Mouse (Mus musculus): ENCODE data around the gene Aimp2. TPM values are rescaled to one million over a fixed set of nuclear protein-coding genes. Genes with fewer than 3 reads are reported as not detected.

Aimp2 gene
- 10 to 100 TPM; 40.0 to 42.0 TPM for total RNA-seq (2021)
- long read RNA-seq, experiment 1, transcript Aimp2-201 (4 exons, 1,185 nt): major isoform, 22 of 38 reads
- long read RNA-seq, experiment 1, transcript Aimp2-202 (4 exons, 1,073 nt): minor isoform, 12 of 38 reads
- long read RNA-seq, experiment 1, partial matches to known transcripts: 0 of 38 reads
- long read RNA-seq, experiment 1, other reads (novel, unspliced or antisense): 4 of 38 reads
- long read RNA-seq, experiment 2, transcript Aimp2-202 (4 exons, 1,073 nt): minor isoform, 14 of 36 reads
- long read RNA-seq, experiment 2, transcript Aimp2-201 (4 exons, 1,185 nt): major isoform, 19 of 36 reads
- long read RNA-seq, experiment 2, partial matches to known transcripts: 2 of 36 reads
- long read RNA-seq, experiment 2, other reads (novel, unspliced or antisense): 1 of 36 reads

DNA sequence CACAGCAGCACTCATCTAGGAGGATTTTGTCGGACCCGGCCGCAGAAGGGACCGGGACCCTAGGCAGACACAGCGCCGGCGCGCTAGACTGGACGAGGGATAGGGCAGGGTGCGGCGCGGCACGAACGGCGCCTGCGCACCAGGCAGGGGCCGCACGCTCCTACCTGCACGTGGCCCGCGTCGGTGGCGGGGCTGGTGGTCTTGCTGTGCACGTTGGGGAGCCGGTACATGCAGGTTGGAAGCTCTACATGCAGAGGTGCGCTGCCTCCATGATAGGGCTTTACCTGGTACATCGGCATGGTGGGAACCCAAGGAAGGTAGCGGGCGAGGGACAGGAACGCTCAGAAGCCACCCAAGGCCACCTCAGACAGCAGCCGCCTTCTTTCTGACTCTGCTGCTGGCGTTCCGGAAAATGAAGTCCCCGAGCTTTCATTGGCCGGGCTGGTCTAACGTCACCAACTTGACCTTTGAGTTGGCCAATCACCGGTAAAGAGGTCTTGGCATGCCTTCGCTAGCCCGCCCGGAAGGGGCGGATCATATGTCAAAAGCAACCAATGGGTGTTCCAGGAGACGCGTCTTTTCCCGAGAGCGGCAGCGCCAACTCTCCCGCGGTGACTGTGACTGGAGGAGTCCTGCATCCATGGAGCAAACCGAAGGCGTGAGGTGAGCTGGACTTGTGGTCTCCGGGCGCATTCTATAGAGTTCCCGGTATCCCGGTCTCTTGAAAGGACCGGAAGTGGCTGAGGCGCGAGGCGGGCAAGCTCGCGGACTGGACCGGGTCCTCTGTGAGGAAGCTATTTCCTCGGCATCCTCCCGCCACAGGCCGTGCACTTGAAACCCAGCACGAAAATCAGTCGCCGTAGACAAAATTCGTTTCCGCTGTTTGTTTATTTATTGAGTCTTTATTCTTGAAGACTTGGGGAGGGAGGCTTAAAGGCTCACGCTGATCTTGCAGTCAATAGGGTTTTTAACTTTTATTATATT, at the start of gene Aimp2, which contains the start of gene Pms2:
Gene Aimp2, minus strand, starts transcription at position 431 of the 984 bp plus-strand sequence.
Gene Pms2, plus strand, starts transcription at position 548 of the 984 bp plus-strand sequence.
- intact Hi-C loops (cut with DNase I): loop anchor here (5.0 kb wide), 1 partner anchor 177 kb away; the partner anchor contains the start of gene Usp42
- peak; percentile 98 to 99 for DNase-seq (ENCODE audit: low spot score in 2 of 2)

DNA sequence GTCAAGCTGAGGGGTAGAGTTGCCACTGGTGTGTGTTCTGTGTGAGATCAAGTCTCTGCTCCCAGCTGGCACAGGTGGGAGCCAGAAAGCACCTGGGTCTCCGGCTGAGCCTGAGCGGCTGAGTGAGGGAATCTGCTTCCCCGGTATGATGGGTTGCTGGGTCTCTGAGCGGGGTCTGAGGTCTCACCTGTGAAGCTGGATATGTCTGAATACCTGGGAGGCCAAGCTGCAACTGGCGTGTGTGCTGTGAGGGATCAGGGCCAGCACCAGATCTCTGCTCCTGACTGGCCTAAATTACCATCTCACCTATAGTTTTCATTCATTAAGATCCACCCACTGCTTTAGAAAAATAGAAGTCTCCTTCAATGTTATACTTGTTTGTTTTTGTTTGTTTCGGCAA, 47.5 kb upstream of the Aimp2 start:
- DNase-seq (ENCODE audit: low spot score in 2 of 2): no peak
- intact Hi-C loops (cut with DNase I): no loop called here

DNA sequence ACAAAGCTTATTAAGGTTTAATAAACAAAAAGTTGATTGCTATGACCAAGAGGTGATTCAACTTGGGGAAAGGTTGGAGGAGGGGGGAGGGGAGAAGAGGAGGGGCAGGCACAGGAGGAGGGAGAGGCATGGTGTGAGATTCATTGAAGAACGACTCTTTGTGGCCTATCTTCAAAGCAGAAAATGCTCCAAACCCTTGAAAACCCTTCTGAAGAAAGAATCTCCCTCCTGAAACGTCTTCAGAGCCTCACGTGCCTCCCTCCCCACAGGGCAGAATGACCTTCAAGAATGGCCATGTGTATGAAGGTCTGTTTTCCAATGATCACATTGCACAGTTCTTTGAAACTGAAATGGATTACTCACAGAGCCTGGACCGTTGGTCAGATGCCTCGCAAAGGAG, 40.4 kb upstream of the Aimp2 start:
- DNase-seq (ENCODE audit: low spot score in 2 of 2): no peak
- intact Hi-C loops (cut with DNase I): no loop called here

DNA sequence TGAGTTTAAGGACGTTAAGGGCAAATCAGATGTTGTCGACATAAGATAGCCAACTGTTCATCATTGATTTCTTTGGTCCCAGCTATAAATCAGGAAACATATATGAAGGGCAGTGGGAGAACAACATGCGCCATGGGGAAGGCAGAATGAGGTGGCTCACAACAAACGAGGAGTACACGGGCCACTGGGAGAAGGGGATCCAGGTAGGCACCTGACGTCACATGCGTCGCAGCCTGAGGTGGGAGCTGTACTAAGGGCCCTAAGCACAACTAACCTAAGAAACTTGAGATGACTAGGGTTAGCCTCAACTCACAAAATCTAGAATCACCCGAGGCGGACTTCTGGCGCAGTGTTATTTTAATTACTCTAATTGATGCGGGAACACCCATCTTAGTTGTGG, 38.7 kb upstream of the Aimp2 start:
- intact Hi-C loops (cut with DNase I): no loop called here

DNA sequence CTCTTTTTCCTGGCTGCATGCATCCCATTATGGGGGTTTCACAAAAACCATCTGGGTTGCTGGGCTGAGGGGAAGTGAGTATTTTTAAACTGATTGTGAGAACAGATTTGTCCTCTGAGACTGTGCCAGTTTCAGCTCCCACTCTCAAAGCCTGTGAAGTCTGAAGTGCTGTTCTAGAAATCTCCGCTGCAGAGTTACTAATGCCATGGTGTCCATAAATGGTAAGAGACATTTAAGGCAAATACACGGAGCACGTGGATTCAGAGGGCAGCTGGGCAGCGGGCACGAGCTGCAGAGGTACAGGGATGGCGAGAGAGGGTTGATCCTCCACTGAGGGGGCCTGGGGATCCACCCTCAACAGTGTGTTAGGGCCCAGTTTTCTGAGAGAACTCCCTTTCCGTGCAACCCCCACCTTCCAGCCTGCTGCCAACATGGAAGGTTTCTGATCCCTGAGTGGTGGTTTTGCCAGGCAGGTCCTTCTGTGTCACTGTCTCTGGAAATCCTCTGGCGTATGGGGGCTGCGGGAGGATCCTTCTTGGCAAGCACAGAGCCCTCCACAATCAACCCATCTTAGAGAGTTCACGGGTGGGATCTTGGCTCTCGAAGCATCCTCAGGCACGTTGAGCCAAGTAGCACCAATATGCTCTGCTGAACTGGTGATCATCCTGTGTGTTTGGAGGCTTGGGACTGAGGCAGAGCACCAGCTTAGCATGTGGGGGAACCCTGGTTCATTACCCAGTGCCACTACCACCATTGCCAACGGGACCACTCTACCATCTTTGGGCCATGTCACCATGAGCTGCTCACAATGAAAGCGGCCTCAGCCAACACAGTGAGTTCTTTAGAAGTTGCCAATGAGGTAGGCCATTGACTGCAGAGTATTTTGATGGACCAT, 33.8 kb upstream of the Aimp2 start:
- intact Hi-C loops (cut with DNase I): loop anchor here (5.0 kb wide), 2 partner anchors 34 to 134 kb away; no protein-coding TSS in a partner anchor

More for the DNA sequence above, 38.7 kb upstream of the Aimp2 start:
- no peak for DNase-seq (ENCODE audit: low spot score in 2 of 2)

DNA sequence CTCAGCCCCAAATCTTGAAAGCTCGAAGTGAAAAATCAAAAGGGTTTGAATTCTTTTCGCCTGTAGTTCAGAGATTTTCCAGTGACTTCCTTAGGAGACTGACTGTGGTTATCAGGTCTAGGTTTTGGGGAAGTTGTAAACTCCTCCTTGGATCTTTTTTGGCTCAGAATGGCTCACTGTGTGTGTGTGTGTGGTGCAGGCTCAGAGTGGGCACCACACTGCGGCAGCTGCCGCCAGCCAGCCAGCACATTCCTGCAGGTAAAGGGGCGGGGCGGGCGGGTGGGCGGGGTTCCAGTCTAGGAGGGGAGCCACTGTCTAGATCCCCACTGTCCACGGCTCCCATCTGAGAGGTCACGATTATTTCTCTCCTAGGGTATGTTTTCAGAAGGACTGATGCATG, 31.9 kb upstream of the Aimp2 start:
- intact Hi-C loops (cut with DNase I): loop anchor here (5.0 kb wide), 2 partner anchors 36 to 136 kb away; no protein-coding TSS in a partner anchor
- peak in 1 of 2 experiments; percentile 37 for DNase-seq (ENCODE audit: low spot score in 2 of 2)

More for the DNA sequence above, 33.8 kb upstream of the Aimp2 start:
- DNase-seq (ENCODE audit: low spot score in 2 of 2): peak; percentile 81 to 94

DNA sequence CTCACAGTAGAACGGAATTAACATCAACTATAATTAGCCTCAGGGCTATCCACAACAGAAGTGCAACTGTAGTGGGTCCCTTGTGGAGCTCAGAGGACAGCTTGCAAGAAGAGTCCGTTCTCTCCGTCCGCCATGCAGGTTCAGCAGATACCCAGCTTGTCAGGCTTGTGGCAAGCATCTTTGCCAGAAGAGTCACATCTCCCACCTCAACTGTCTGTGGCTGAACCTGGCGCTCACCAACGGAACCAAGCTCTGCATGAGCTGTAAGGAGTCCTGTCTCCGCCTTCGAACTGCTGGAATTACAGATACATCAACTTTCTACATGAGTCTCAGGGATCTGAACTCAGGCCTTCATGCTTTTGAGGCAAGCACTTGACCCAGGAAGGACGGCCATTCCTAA, 26.5 kb upstream of the Aimp2 start:
- no peak for DNase-seq (ENCODE audit: low spot score in 2 of 2)
- intact Hi-C loops (cut with DNase I): no loop called here

DNA sequence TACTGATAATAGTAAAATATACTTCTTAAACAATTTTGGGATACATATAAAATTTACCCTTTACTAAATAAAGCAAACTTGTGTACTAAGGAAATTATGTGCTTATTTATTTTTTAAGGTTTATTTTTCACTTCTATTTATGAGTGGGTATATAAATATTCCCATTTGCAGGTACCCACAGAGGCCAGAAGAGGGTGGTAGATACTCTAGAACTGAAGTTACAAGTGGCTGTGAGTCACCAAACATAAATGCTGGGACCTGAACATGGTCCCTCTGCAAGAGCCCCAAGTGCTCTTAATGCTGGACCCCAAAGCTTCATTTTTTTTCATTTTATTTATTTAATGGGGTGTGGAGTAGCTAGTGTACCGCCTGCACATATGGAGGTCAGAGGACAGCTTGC, 24.2 kb upstream of the Aimp2 start:
- DNase-seq (ENCODE audit: low spot score in 2 of 2): no peak
- intact Hi-C loops (cut with DNase I): no loop called here

DNA sequence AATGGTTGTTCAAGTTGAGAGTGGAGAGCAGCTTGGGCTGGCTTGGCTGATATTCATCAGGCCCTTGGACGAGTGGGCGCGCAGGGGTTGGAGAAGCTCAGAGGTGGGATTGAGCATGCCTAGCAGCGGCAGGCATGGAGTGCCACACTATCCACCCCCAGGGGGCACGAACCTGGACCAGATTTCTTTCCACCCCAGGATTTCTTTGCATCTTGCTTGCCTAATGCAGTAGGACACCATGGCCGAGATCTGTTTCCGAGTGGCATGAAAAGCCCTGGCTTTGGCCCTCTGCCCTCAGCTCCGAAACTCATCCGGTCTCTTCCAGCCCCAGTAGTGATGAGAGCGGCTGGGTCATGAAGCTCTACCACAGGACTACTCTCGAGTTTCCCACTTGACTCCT, 23.8 kb upstream of the Aimp2 start:
- intact Hi-C loops (cut with DNase I): no loop called here
- DNase-seq (ENCODE audit: low spot score in 2 of 2): no peak

DNA sequence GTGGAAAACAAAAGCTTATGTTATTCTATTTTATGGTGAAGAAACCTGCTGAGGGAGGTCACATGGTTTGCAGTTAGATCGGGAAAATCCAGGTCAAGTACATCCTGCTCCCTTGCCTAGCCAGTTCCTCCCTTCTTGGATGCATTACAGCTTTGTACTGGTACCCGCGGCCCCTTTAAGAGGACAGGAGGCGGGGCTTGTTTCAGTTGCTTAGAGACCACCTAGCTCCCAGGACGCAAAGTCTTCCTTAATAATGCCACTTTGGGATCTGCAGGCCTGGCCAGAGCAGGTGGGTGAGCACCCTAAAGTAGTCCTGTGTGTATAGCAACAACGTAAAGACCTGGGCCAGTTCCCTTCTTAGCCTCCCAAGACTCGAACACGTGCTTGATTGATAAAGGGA, 23.2 kb upstream of the Aimp2 start, which contains the start of gene Rsph10b:
Gene Rsph10b, plus strand, starts transcription at position 205 of the 400 bp plus-strand sequence.
- intact Hi-C loops (cut with DNase I): no loop called here
- no peak for DNase-seq (ENCODE audit: low spot score in 2 of 2)

DNA sequence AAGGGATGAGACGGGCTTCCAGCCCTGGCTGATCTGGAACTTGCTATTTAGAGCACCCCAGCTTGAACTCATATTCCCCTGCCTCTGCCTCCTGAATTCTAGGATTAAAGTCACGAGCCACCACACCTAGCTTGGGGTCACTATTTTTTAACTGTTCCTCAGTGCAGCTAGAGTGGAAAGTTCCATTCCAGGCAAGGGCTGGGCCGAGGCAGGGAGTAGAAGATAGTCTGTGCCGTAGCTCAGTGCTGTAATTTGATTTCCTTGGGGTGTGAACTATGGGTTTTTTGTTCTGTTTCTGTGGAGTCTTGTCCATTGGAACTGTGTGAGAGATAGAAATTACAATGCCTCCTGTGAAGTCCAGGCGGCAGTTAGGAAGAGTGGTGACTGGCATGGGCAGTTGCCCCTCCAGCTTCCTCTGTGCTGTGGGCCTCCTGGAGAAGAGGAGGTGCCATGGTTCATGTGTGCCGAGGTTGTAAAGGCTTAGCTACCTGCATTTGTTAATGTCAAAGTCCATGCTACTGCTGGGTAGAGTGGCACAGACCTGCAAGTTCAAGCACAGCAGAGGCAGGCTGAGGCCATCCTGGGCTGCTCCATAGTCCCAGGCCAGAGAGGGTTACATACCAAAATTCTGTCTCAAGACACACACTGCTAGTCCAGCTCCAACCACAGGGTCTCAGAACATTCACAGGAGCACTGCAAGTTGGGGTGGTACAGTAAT, 22.4 kb upstream of the Aimp2 start:
- no peak for DNase-seq (ENCODE audit: low spot score in 2 of 2)
- intact Hi-C loops (cut with DNase I): no loop called here

DNA sequence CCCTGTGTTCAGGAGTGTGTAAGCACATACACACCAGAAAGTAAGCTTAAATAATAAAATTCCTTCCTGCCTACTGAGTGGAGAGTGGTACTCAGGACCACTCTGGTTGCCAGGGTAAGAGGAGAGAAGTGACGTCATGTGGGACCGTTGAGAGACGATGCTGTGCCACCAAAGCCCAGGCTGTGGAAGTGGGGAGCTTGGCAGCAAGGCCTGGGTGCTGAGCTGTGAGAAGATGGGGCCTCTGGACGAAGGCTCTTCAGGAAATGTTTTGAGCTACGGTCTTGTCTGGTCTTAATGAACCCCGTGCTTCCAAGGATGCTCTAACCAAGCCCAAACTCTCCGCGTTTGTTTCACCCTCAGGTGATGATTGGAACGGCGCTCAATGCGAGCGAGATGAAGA, 21.0 kb upstream of the Aimp2 start:
- no peak for DNase-seq (ENCODE audit: low spot score in 2 of 2)
- intact Hi-C loops (cut with DNase I): no loop called here

DNA sequence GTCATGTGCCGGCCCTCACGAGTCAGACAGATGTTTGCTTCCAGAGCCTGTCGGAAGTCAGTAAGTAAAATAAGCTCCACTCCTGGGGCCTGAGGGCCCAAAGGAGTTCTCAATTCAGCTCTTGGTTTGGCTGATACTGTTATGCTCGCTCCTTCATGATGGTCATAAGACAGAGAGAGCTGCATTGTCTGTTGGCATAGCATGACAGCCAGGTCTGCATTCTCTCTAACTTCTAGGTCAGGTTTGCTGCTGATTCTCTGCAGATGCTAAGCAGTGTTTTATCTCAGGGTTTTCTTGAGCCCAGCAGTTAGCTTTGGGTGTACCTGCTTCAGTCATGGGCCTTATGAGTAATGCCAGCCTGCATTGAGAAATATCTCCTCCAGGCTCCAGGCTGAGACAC, 19.6 kb upstream of the Aimp2 start:
- DNase-seq (ENCODE audit: low spot score in 2 of 2): no peak
- intact Hi-C loops (cut with DNase I): no loop called here

DNA sequence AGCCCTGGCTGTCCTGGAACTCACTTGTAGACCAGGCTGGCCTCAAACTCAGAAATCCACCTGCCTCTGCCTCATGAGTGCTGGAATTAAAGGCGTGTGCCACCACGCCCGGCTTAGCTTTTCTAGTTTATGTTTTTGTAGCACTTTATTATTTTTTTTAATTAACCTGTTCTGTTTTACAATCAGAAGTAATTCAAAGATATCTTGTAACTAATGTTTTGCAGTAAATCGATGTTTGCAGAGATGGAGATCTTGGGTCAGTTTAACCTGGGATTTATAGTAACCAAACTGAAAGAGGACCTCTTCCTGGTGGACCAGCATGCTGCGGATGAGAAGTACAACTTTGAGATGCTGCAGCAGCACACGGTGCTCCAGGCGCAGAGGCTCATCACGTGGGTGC, 18.2 kb upstream of the Aimp2 start, which contains the start of gene Gm42421:
Gene Gm42421, plus strand, starts transcription at position 301 of the 400 bp plus-strand sequence.
- no peak for DNase-seq (ENCODE audit: low spot score in 2 of 2)
- intact Hi-C loops (cut with DNase I): no loop called here

DNA sequence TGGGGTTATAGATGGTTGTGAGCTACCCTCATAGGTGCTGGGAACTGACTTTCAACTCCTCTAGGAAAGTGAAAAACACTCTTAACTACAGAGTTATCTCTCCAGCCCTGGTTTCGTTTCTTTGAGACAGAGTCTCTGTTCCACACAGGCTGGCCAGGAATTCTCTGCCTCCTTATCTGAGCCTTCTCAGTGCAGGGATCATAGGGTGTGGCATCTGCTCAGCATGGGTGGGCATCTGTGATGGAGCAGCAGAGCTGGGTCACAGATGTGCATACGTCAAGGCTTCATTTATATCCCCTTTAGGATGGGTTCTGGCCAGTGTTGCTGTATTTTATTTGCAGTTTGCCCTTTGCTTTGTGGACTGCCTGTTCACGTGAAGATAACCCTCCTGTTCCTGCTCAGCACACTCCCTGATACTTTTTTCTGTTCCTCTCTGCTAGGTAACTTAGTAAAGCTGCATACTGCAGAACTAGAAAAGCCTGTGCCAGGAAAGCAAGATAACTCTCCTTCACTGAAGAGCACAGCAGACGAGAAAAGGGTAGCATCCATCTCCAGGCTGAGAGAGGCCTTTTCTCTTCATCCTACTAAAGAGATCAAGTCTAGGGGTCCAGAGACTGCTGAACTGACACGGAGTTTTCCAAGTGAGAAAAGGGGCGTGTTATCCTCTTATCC, 15.3 kb upstream of the Aimp2 start:
- intact Hi-C loops (cut with DNase I): no loop called here
- no peak for DNase-seq (ENCODE audit: low spot score in 2 of 2)

DNA sequence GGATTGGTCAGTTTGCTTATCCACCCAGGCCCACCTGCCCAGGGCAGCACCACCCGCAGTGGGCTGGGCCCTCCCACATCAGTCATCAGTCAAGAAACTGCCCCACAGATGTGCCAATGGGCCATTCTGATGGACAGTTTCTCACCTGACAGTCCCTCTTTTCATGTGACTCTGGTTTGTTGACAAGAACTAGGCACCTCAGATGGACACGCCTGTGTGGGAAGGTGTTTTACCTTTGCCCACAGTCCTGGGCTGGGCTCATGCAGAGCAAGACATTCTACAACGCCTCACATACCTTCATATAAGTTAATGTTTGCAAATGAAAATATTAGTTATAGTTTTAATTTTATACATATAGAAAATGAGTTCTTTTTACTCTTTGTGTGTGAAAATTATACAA, 8.5 kb upstream of the Aimp2 start:
- DNase-seq (ENCODE audit: low spot score in 2 of 2): no peak
- intact Hi-C loops (cut with DNase I): no loop called here

DNA sequence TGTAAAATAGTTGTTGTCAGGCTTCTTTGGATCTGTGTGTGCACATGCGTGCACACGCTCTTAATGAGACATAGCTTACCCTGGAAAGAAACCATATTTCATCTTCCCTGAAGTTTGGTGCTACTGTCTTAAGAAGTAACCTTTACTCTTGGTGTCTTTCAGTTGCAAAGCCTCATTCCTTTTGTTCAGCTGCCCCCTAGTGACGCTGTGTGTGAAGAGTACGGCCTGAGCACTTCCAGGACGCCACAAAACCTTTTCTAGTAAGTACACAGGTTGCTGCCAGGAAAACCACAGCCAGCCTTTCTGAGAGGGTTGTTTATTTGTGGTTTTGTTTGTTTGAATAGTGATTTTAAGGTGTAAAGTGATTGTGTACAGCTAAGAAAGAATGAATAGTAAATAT, 7.8 kb upstream of the Aimp2 start:
- intact Hi-C loops (cut with DNase I): no loop called here

DNA sequence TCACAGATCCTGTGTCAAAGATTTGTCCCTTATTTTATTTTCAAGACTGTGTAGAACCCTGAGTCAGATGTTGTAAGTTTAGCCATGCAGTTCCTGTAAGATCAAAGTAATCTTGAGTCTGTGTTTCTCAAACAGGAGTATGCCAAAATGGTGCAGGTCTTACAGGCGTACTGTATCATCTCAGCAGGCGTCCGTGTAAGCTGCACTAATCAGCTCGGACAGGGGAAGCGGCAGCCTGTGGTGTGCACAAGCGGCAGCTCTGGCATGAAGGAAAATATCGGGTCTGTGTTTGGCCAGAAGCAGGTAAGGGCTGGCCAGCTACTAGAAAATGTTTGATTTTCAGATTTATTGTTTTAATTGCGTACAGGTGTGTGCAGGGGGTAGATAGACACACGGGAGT, 6.6 kb upstream of the Aimp2 start:
- intact Hi-C loops (cut with DNase I): no loop called here
- no peak for DNase-seq (ENCODE audit: low spot score in 2 of 2)

More for the DNA sequence above, 7.8 kb upstream of the Aimp2 start:
- peak in 1 of 2 experiments; percentile 37 for DNase-seq (ENCODE audit: low spot score in 2 of 2)

Measured in left cerebral cortex, postnatal 14 days (tissue).